Mouse (Mus musculus) thymus, postnatal 36 days (tissue): Measurements from ENCODE around the gene Bpifb5.
"Not testable (repeated sequence)": the region's sequence is repeated elsewhere in the genome, so short reads cannot be mapped to it uniquely, and the experiment has no call there.

Experiments used
- DNase-seq, 2 experiments: peaks; one replicate each; pipeline ENCODE4 v3.0.0; 2022; ENCODE audit warnings: mixed read lengths in 2 of 2

Bpifb5 gene

DNA sequence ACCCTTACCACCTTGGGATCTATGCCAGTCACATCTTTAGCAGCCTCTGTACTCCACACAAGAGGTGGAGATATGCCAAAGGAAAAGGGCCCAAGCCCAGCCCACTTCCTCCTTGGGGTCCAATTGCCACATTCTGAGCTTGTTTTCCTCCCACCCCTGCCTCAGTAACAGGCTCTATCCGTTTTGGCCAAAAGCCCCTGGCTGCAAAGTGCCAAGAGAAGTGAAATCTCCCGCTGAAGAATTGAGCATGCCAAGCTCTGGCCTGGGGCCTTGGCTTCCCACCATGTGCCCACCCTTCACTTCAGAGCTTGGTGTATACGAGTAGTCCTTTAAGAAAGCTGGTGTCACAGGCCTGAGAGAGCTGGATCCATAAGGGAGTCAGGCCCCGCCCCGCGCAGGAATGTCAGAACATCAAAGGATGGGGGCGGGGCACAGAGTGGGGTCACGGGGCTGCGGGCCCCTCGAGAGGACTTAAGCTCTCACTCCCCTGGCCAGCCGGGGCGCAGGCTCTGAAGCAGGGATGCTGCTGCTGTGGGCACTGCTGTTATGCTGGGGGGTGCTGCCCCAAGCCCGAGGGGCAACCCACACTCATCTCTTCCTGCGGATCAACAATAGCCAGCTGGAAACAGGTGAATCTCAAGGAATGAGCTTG is at the start of gene Bpifb5:
Bpifb5 (plus strand) TSS at position 478 of the 652 bp plus-strand sequence.
- no peak for DNase-seq

DNA sequence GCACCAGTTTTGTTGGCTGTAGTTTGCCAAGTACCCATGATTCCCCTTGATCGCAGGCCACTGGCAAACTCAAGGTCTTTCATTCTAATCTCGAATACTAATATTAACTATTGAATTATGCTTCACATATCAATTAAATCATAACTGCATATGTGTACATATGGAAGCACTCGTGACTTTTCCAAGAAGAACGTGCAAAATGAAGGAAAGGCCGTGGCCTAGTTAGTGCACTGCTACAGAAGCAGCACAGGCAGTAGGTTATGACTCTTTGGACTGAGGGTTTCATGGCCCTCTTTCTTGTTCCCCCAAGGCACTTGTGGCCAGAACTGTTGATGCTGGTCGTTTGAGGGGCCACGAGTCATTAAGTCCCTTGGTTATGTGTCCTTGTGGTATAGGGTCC is 41.6 kb upstream of the Bpifb5 start:
- DNase-seq: not testable (repeated sequence)

DNA sequence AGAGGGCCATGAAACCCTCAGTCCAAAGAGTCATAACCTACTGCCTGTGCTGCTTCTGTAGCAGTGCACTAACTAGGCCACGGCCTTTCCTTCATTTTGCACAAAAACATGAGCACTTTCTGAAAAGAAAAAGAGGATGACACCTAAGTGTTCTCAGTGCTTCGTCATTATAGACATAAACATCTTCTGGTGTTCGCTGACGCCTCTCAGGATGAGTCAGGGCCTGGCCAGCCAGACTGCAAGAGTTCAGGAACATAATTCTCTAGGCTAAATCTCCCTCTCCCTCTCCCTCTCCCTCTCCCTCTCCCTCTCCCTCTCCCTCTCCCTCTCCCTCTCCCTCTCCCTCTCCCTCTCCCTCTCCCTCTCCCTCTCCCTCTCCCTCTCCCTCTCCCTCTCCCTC is 40.5 kb upstream of the Bpifb5 start:
- not testable (repeated sequence) for DNase-seq

DNA sequence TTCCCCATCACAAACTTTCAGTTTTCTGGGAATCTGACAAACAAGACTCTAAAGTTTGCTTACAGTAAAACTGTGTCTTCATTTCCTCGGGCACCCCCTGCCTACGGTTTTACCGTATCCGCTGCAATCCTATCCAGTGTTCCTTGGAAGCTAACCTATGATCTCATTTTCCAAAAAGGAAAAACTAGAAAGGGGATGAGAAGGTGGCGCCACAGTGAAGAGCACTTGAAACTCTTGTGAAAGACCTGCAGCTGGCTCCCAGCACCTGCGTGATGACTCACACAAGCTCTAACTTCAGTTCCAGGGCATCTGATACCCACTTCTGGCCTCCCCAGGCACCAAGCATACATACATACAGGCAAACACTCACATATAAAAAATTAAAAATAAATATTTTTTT is 38.2 kb upstream of the Bpifb5 start:
- DNase-seq: no peak

DNA sequence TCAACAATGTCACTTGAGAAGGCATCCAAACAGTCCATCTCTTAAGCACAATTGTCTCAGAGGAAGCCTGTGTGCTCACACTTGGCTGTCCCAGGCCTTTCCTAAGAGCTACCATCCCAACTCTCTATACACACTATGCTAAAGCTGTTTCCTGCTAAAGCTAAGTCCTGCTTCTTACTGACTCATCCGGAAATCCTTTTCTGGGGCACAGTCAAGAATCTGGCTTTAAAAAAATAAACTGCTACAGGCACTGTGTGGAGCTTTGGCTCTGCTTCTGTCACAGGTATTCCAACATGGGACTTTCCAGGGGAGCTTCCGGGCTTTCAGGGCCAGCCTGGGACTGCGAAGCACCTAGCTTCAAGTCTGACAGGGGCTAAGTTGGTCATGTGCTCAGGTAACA is 37.8 kb upstream of the Bpifb5 start:
- no peak for DNase-seq

DNA sequence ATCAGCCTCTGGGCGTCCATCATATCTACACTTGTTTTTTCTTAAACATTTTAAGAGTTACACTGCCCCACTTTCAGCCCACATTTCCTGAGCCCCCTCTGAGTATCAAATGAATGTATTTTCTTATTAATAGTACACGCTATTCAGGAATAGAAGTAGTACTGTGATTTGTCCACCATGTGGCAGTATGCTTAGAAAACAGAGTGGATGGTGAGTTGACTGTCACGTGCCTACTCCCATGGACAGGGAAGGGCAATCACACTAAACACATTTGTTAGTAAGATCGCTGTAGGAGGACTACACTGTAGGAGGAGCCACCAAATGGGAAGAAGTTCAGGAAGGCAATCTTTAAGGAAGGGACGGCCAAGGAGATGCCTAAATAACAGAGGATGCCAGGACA is 36.1 kb upstream of the Bpifb5 start:
- no peak for DNase-seq

DNA sequence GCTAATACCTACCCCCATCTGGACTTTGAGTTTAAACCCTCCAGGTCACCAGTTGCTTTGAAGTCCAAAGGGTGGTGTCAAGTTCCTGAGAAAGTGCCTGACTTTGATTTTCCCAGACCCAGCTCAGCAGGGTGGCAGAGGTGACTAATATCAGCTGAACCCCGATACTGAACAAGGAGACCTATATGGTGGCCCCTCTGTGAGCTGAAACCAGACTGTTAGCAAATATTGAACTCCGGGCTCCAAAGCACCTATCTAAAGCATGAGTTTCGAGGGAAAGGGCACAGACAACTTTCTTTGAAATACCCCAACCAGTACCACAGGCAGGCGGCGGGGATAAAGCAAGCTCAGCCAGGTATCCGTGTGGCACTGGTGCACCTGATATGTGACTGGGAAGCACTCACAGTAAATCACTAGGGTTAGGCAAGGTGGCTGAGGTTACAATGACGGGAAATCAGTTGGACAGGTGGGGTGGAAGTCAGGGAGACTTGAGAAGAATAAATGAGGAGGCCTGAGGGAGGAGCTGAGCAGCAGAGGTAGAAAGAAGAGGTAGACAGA is 33.6 kb upstream of the Bpifb5 start:
- no peak for DNase-seq

DNA sequence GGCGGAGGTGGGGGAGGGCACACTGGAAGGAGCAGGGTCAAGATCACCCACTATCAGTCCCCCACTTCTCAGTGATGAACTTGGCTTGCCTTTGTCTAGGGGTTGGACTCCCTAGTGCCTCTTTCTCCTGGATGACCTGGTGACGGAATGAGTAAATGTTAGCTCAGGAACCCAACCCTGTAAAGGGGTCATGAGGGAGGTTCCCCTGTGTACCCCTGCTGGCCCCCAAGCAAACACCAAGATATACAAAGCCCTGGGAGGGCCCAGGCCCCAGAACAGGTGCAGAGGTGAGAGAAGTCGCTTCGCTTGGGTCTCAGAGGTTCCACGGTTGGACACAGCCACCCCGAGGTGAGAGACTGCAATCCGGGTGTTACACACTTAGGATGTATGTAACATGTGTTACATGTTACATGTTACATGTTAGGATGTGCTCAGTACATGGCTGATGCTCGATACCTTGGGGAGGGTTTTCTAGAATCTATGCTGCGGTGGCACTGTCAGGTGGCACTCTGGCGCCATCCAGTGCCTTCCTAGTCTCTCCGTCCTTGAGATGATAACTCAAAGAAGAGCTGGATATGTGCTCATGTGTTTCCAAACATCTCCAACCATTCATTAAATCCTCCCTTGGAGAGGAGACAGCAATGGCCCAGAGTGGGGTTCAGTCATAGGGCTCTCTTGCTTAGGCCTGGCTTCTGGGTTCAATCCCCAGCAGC is 32.8 kb upstream of the Bpifb5 start, which contains the start of gene Bpifb1:
Bpifb1 (plus strand) TSS at position 273 of the 713 bp plus-strand sequence.
- DNase-seq: no peak

DNA sequence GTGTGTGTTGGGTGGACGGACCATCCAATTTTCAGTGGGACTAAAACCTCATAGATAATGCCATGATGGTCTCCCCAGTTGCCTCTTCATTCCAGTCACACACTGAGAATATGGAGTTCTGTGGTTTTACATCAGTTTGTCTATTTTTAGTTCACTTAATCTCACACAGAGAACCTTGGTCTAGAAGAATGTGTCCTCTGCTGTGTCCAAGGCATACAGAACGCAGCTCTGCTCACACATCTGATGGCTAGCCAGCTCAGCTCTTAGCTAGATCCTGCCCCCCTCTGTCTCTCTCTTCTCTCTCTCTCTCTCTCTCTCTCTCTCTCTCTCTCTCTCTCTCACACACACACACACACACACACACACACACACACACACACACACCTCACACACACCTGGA is 31.4 kb upstream of the Bpifb5 start:
- DNase-seq: no peak

DNA sequence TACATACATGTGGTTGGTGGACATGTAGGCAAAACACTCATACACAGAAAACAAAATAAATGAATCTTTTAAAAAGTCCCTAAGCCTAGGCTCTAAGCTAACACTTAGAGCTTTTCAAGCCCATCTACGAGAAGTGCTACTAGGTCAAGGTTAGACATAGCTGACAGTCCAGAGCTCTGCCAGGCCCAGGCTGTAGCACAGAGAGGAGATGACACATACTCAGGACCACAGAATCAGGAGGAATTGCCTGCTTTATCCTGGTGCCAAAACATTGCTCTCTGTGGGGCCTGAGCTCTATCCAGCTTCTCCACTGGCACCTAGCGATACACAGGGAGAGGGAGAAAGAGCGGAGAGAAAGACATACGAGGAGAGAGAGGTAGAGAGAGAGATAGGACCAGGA is 30.5 kb upstream of the Bpifb5 start:
- no peak for DNase-seq

DNA sequence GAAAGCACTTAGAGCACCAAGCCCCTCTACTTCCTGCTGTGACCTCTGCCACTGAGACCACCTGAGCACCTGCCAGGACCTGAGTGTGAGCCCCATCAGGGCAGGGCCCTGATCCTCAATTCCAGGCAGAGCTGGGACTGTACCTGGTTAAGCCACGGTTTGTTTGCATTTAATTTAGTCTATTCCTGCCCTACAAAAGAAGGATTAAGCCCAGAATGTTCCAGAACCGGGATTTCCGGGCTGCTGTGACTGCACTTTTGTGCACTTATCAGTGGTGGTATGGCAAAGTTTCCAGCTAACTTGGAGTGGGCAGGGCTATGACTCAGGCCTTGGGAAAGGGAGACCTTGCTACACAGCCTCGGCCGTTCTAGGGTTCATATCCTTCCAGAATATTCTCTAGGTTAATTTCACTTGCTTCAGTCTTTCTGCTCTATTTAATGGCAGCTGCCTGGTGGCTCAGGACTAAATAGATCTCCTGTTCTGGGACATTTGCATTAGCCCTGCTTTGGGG is 29.5 kb upstream of the Bpifb5 start:
- DNase-seq: no peak

DNA sequence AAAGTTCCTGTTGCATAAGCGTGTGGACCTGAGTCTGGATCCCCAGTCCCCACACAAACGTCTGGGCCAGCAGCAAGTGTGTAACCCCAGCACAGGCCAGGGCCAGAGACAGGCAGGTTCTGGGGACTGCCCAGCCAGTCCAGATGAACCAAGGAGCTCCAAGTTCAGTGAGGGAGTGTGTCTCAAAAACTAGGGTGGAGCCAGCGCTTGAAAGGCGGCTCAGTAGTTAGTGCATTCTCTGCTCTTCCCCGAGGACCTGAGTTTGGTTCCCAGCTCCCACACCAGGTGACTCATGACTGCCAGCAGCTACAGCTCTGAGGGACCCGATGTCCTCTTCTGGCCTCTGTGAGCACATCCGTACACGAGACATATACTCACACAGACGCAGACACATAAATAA is 26.5 kb upstream of the Bpifb5 start:
- no peak for DNase-seq

DNA sequence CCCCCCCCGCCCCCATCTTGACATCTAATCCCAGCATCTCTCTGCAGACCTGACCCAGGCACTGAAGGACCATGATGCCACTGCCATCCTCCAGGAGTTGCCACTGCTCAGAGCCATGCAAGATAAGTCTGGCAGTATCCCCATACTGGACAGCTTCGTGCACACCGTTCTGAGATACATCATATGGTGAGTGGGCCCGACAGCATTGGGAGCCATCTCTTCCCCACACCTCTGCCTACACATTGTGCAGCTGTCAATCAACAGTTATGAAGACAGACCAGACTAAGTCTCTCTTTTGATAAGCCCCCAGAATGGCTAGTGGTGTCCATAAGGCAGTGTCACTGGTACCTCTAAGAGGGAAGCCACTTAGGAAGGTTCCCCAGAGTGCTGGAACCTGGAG is 18.9 kb upstream of the Bpifb5 start:
- DNase-seq: no peak

DNA sequence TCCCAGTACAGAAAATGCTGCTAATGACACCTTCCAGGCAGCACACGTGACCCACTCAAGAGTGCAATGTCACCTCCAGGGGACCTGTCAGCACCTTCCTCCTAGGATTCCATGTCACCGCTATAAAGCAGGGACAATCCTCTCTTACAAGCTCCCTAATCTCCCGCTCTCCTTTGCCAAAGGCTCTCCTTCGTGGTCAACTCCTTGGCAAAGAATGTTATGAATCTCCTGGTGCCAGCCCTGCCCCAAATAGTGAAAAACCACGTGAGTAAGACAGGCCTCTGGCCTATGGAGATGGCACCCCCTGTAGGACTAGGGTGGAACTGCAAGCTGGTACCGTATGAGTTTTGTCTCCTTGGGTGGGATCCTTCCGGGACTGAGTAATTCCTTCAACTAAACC is 16.6 kb upstream of the Bpifb5 start:
- peak; percentile 16 to 20 for DNase-seq

DNA sequence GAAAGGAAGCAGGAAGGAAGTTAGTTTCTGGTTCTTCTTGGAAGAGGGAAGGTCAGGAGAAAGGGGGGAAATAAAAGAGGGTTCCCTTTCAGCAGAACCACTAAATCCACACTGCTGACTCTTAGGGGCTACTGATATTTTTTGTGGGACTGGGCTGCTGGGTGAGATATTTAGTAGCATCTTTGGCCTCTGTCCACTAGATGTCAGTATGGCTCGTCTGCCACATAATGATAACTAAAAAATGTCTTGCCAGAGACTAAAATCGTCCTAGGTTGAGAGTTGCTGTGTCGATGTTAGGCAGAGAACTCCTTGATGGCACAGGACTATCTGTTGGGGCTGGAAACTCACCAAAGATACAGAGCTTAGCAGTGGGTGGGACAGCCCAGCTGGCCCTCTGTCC is 14.4 kb upstream of the Bpifb5 start:
- DNase-seq: no peak

DNA sequence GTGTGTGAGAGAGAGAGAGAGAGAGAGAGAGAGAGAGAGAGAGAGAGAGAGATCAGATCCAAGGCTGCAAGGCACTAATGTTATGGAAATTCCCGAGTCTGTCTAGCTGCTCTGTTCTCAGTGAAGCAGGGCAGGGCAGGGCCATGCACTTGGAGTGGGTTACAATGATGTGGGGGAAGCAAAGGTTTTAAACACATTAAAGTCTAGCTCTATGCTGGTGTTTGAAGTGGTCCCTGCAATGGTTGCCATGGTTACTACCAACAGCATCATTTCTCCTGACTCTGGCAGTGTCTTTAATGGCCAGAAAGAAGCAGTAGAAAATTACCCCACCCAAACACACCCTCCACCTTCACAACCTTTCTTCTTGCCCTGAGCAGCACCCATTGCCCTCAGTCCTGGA is 12.4 kb upstream of the Bpifb5 start:
- DNase-seq: no peak

DNA sequence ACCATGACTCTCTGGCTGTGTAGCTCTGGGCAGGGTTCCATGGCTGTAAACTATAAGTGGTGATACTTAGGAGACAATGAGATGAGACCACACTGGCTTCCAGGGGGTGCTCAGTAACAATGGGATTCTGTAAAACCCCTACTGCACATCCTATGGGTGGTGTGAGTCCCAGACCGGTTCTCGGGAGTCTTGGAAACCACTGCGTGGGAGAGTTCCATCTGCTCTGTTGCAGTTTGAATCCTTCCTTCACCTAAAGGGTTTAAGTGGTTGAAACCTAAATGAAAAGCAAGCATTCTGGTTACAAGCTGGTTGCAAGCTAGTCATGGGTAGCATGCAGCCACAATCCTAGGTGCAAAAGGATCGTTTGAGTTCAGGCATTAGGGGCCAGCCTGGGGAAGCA is 11.7 kb upstream of the Bpifb5 start:
- DNase-seq: no peak

DNA sequence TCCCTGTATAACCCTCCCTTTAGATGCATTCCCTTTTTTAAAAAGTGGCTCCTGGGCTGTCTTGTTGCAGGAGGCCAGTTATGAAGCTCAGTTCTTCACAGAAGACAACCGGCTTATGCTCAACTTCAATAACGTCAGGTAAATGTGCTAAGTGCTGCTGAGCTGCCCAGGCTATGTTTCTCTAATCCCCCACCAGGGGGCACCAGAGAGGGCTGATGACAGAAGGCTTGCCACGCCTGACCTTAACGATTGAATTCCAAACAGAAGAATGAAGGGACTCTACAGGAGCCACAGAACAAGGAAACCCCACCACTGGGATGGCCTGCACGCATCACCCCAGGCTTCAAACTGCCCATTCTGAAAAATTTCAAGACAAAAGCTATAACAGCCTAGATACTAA is 8.4 kb upstream of the Bpifb5 start:
- DNase-seq: peak; percentile 36 to 46

DNA sequence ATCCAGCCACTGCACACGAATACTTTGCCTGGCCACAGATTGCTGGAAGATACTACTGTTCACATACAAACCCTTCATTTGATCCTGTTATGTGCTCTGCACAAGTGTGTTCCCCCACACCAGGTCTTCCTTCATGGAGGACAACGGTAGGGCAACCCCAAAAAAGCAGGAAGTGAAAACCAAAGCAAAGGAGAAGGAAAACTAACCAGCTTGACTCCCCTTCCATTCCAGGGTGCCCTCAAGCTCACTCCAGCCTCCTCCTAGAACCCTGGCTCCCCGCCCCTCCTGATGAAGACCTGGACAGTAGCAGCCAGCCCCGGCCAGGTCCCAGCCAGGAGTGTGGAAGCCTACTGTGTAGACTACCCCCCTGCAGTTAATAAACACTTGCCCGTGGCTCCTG is 3.6 kb upstream of the Bpifb5 start:
- no peak for DNase-seq

DNA sequence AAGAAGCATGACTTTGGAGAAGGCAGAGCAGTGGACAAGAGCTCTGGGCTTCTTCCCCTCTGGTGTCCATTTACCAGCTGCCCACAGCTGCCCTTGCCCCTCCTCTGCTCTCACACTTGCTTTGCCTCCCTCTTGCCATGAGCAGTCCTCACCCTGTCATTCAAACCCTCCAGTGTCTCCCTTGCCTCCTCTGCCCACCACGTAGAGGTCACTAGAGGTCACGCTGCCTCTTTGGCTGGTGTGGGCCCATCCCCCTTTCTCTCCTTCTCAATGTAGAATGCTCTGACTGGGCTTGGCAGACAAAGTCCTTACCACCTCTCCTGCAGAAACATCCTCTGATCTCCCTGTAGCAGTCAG is 353 bp downstream of the Bpifb5 start:
- DNase-seq: no peak

DNA sequence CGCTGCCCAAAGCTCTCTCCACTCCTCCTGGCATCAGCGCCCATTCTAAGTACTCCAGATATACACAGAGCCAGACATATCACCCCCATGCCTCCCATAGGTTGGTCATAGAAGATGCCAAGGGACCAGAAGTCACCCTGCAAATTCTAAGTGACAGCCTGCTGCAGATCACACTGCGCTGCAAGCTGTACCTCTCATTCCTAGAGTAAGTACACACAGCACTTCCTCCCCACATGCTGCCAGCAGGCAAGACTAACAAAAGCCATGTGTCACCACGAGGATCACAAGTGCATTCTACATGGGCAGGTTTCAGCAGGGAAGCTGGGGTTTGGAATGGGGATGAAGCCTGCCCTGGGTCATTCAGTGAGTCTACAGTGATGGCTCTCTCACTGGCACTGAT is 3.4 kb downstream of the Bpifb5 start:
- no peak for DNase-seq

DNA sequence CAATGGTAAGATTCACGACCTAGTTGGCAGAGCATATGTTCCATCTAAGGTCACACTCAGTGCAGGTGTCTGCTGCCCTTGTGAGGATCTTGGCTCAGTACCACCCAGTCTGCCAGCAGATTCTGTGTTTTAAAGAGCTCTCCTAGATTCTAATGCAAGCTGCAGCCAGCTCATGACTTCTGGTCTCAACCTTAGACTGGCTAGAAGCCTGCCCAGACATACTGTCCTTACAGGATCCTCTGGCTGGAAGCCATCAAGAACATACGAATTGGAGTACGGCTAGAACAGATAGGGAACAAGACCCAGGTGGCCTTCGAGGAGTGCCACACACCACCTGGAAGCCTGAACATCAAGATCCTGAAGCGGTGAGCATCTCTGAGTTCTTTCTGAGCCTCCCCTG is 4.3 kb downstream of the Bpifb5 start:
- no peak for DNase-seq

DNA sequence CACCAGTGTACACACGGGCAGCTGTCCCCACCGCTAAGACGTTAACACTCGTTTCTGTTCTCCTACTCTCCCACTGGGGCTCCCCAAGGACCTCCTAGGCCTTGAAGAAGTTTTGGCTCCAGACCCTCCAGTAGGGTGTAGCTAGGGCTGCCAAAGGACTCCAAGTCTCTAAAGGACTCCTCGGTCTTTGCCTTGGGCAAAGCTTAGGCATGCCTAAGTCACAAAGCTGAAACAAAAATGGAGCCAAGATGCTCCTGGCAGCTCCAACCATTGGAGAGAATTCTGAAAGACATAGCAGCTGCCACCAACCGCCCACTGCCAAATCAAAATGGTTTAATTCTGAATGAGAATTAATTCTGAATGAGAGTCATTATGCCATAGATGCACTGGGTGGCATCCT is 9.9 kb downstream of the Bpifb5 start:
- no peak for DNase-seq

DNA sequence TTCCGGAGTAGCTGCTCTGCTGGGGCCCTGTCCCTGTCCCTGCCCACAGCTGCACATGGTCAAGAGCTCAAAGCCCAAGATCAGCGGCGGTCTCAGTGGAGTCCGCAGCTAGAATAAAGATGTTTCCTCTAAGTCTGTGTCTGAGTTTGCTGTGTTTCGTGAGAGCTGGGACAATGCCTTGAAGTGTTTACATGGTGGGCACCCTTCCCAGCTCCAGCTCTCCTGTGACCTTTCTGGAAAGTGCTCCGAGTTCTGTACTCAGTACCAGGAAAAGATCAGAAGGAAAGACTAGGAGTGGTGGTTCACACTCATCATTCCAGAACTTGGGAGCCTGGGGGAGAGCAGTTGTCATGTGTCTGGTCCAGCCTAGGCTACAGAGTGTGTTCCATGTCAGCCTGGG is 17.2 kb downstream of the Bpifb5 start:
- no peak for DNase-seq
